Mouse (Mus musculus): ENCODE results near the gene Bpifb6.

DNA sequence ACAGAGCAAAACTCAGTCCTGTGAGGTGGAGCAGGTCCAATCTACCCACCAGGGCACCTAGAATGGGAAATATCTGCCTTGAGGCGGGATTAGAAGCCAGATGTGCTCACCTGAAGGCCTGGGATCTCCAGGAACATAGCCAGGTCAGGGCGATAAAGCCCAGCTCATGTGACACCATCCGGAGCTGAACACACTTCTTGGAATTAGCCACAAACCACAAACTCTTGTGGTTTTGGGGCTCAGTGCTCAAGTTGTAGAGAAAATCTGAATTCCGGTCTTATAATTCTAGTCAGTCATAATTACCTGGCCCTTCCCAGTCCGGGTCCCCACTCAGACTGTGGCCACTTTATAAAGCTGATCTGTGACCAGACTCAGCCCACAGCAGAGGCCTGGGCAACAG, 37.7 kb downstream of the Bpifb6 start, which contains the start of gene Bpifb4:
- TF ChIP-seq CTCF (IDR thresholded peaks at IDR 0.05; ENCODE audit: borderline replicate concordance, insufficient read depth, low read depth, low read length) (no peak), POLR2A (IDR thresholded peaks at IDR 0.05; ENCODE audit: borderline replicate concordance, insufficient read depth, low read length) (no peak)

Data from cerebellum, adult 2 months (tissue).